Mouse (Mus musculus) limb, embryonic 14.5 days (tissue): ENCODE measurements around the gene Aff3. TPM values are rescaled to one million over a fixed set of nuclear protein-coding genes. Genes with fewer than 3 reads are reported as not detected.

ENCODE experiments used
- ATAC-seq: fragments of 200-750 bp; cut with Nextera tagmentation; 2 replicates; pipeline ENCODE4 v1.8.0; 2017; ENCODE audit warnings: low read depth, moderate number of reproducible peaks, moderate TSS enrichment; ENCODE audit not compliant: low FRiP score
- DNase-seq: peaks from one replicate; pipeline ENCODE4 v3.0.0-alpha.2; 2015; ENCODE audit warnings: low spot score
- H3K27ac ChIP-seq: fragments of 300-500 bp; sonication (generic); replicated peaks from 2 replicates; pipeline ENCODE4 v1.5.1; 2014; ENCODE audit warnings: low read depth, mild to moderate bottlenecking, low read length, moderate library complexity, mixed read lengths
- H3K27me3 ChIP-seq: fragments of 300-500 bp; sonication (generic); 2 replicates; pipeline ENCODE4 v1.6.1; 2014; ENCODE audit warnings: low read length, mixed read lengths; ENCODE audit not compliant: control insufficient read depth, insufficient read depth
- H3K36me3 ChIP-seq: fragments of 300-500 bp; sonication (generic); 2 replicates; pipeline ENCODE4 v1.6.1; 2014; ENCODE audit warnings: mild to moderate bottlenecking, low read length, moderate library complexity, mixed read lengths; ENCODE audit not compliant: control insufficient read depth, insufficient read depth
- H3K4me1 ChIP-seq: fragments of 300-500 bp; sonication (generic); 2 replicates; pipeline ENCODE4 v1.6.1; 2014; ENCODE audit warnings: antibody characterized with exemption, low read length, mixed read lengths; ENCODE audit not compliant: control insufficient read depth, insufficient read depth
- H3K4me2 ChIP-seq: fragments of 300-500 bp; sonication (generic); replicated peaks from 2 replicates; pipeline ENCODE4 v1.6.1; 2014; ENCODE audit warnings: low read depth, mild to moderate bottlenecking, low read length, moderate library complexity; ENCODE audit not compliant: severe bottlenecking
- H3K4me3 ChIP-seq: fragments of 300-500 bp; sonication (generic); replicated peaks from 2 replicates; pipeline ENCODE4 v1.5.1; 2014; ENCODE audit warnings: low read length
- H3K9ac ChIP-seq: fragments of 300-500 bp; sonication (generic); 2 replicates; pipeline ENCODE4 v1.6.1; 2014; ENCODE audit warnings: mild to moderate bottlenecking, low read depth, low read length, moderate library complexity; ENCODE audit not compliant: severe bottlenecking
- H3K9me3 ChIP-seq: fragments of 300-500 bp; sonication (generic); 2 replicates; pipeline ENCODE4 v1.6.1; 2016; ENCODE audit warnings: low read length; ENCODE audit not compliant: control insufficient read depth
- POLR2A ChIP-seq: fragments of 200-500 bp; IDR thresholded peaks from 2 replicates; pipeline ENCODE4 v1.8.0; 2012; ENCODE audit warnings: inconsistent platforms, mild to moderate bottlenecking, moderate library complexity, borderline replicate concordance; ENCODE audit not compliant: insufficient read depth, insufficient read length; ENCODE audit errors: extremely low read depth
- WGBS: fragments of 180-500 bp; shearing (Covaris S2); extraction: QIAGEN DNeasy Blood & Tissue Kit; methylation state at CpG from one replicate; pipeline ENCODE4 v1.1.7; 2014; 5-methylcytosine and 5-hydroxymethylcytosine counted together
- polyA plus RNA-seq, 2 experiments: library from polyadenylated mRNA; depleted of rRNA in 1 of 2; stranded (reverse) in 1 of 2; unstranded in 1 of 2; fragments of >200 nt; fragmentation: Nextera tagmentation in 1 of 2; extraction: Ambion mirVana in 1 of 2; gene quantifications; 2 replicates each; pipeline versions ENCODE4 v1.2.1 to v1.2.3; 2012 to 2014

The Aff3 gene
- polyA plus RNA-seq, 2 experiments: 20.4 to 22.4 TPM

GRCm38 (mm10) chr1:38497576-38497975 is 167.2 kb downstream of the Aff3 start:
- no peak for TF ChIP-seq POLR2A
- Histone ChIP-seq H3K4me2 (no peak overlapping the region), H3K27ac (no peak overlapping the region), H3K4me1 (peaks cover 10% of the 10 kb centered on the region), H3K27me3 (no peaks in the 10 kb centered on the region), H3K9me3 (no peaks in the 10 kb centered on the region), H3K36me3 (no peaks in the 10 kb centered on the region), H3K4me3 (no peak overlapping the region), H3K9ac (no peak overlapping the region)
- DNase-seq (no peak), ATAC-seq (no peak)
- 19% methylated on average over 6 of the region's 6 CpGs for WGBS

GRCm38 (mm10) chr1:38496886-38497528 is 167.7 kb downstream of the Aff3 start:
- peaks cover 6% of the 10 kb centered on the region for H3K4me1 ChIP-seq
- no peak overlapping the region for H3K4me3 ChIP-seq
- ATAC-seq: no peak
- DNase-seq: no peak
- TF ChIP-seq POLR2A: no peak
- no peak overlapping the region for H3K4me2 ChIP-seq
- H3K27ac ChIP-seq: no peak overlapping the region
- H3K9me3 ChIP-seq: no peaks in the 10 kb centered on the region
- 45% methylated on average over 10 of the region's 10 CpGs for WGBS
- H3K27me3 ChIP-seq: no peaks in the 10 kb centered on the region
- no peak overlapping the region for H3K9ac ChIP-seq
- H3K36me3 ChIP-seq: no peaks in the 10 kb centered on the region

GRCm38 (mm10) chr1:38495284-38495683 is 169.5 kb downstream of the Aff3 start:
- H3K27ac ChIP-seq: no peak overlapping the region
- DNase-seq (no peak), ATAC-seq (no peak)
- no peak overlapping the region for H3K9ac ChIP-seq
- no peaks in the 10 kb centered on the region for H3K27me3 ChIP-seq
- H3K4me1 ChIP-seq: peaks cover 6% of the 10 kb centered on the region; the same call in 1 of the 2 replicates
- 94% methylated on average over 2 of the region's 2 CpGs for WGBS
- H3K4me3 ChIP-seq: no peak overlapping the region
- H3K36me3 ChIP-seq: no peaks in the 10 kb centered on the region
- H3K4me2 ChIP-seq: no peak overlapping the region
- H3K9me3 ChIP-seq: no peaks in the 10 kb centered on the region
- TF ChIP-seq POLR2A: no peak

GRCm38 (mm10) chr1:38489733-38490132 is 175.0 kb downstream of the Aff3 start:
- DNase-seq: no peak
- TF ChIP-seq POLR2A: no peak
- 83% methylated on average over 6 of the region's 6 CpGs for WGBS

GRCm38 (mm10) chr1:38488667-38489210 is 176.0 kb downstream of the Aff3 start:
- no peak overlapping the region for H3K9ac ChIP-seq
- no peak for TF ChIP-seq POLR2A
- ATAC-seq: no peak

More at GRCm38 (mm10) chr1:38489733-38490132, 175.0 kb downstream of the Aff3 start:
- H3K4me2 ChIP-seq: no peak overlapping the region
- no peak overlapping the region for H3K4me3 ChIP-seq
- H3K9me3 ChIP-seq: no peaks in the 10 kb centered on the region
- H3K4me1 ChIP-seq: peaks cover 11% of the 10 kb centered on the region
- no peak overlapping the region for H3K9ac ChIP-seq
- H3K27me3 ChIP-seq: no peaks in the 10 kb centered on the region
- H3K27ac ChIP-seq: no peak overlapping the region
- no peak for ATAC-seq
- no peaks in the 10 kb centered on the region for H3K36me3 ChIP-seq

More at GRCm38 (mm10) chr1:38488667-38489210, 176.0 kb downstream of the Aff3 start:
- Histone ChIP-seq H3K9me3 (no peaks in the 10 kb centered on the region), H3K36me3 (no peaks in the 10 kb centered on the region), H3K27ac (no peak overlapping the region), H3K4me2 (no peak overlapping the region), H3K27me3 (no peaks in the 10 kb centered on the region), H3K4me1 (peaks cover 11% of the 10 kb centered on the region), H3K4me3 (no peak overlapping the region)
- 77% methylated on average over 8 of the region's 8 CpGs for WGBS
- no peak for DNase-seq
